Mouse (Mus musculus): ENCODE measurements around the gene Ror2. TPM values are rescaled to one million over a fixed set of nuclear protein-coding genes. Genes with fewer than 3 reads are reported as not detected.
A peak's percentile ranks its signal among the peaks of the same experiment; 100 is the strongest.

The Ror2 gene
- polyA plus RNA-seq, 1 experiment from 2014 or later = 24.0 TPM

GRCm38 (mm10) chr13:53099771-53100682, 185.9 kb downstream of the Ror2 start:
- ATAC-seq (ENCODE audit: insufficient number of reproducible peaks, low FRiP score, low TSS enrichment, low read depth) = no peak
- H3K27ac ChIP-seq (replicated peaks) = peak overlapping the region; percentile 34; the same call in 1 of the 2 replicates
- H3K36me3 ChIP-seq = no peaks in the 10 kb centered on the region
- H3K4me3 ChIP-seq (replicated peaks) = no peak overlapping the region
- 48% methylated on average over 17 of the region's 17 CpGs for WGBS
- H3K9me3 ChIP-seq (replicated peaks) = no peaks in the 10 kb centered on the region
- H3K9ac ChIP-seq = no peak overlapping the region
- peaks cover 3% of the 10 kb centered on the region; the same call in 1 of the 2 replicates for H3K27me3 ChIP-seq
- 0 out of 2 replicates have a peak, but pooled peaks cover 3% of the 10 kb centered on the region for H3K4me1 ChIP-seq
- no peak overlapping the region for H3K4me2 ChIP-seq (replicated peaks)

- no peaks in the 10 kb centered on the region for H3K36me3 ChIP-seq
- H3K9ac ChIP-seq = no peak overlapping the region
- WGBS = 19% methylated on average over 8 of the region's 8 CpGs
- H3K27me3 ChIP-seq = peaks cover 3% of the 10 kb centered on the region; the same call in 1 of the 2 replicates
- ATAC-seq (ENCODE audit: insufficient number of reproducible peaks, low FRiP score, low TSS enrichment, low read depth) = no peak
- no peak overlapping the region for H3K27ac ChIP-seq (replicated peaks)
- H3K4me3 ChIP-seq (replicated peaks) = no peak overlapping the region
- no peaks in the 10 kb centered on the region for H3K4me1 ChIP-seq
- H3K4me2 ChIP-seq (replicated peaks) = no peak overlapping the region
- no peaks in the 10 kb centered on the region for H3K9me3 ChIP-seq (replicated peaks)
Observed at GRCm38 (mm10) chr13:53096615-53097014, 189.3 kb downstream of the Ror2 start.

GRCm38 (mm10) chr13:53095222-53095621, 190.7 kb downstream of the Ror2 start:
- Histone ChIP-seq H3K9ac (no peak overlapping the region), H3K9me3 (replicated peaks) (no peaks in the 10 kb centered on the region), H3K4me2 (replicated peaks) (no peak overlapping the region), H3K27me3 (peaks cover 3% of the 10 kb centered on the region; the same call in 1 of the 2 replicates), H3K4me1 (no peaks in the 10 kb centered on the region), H3K4me3 (replicated peaks) (no peak overlapping the region), H3K36me3 (no peaks in the 10 kb centered on the region), H3K27ac (replicated peaks) (no peak overlapping the region)
- WGBS = 29% methylated on average over 17 of the region's 17 CpGs
- ATAC-seq (ENCODE audit: insufficient number of reproducible peaks, low FRiP score, low TSS enrichment, low read depth) = no peak

DNA sequence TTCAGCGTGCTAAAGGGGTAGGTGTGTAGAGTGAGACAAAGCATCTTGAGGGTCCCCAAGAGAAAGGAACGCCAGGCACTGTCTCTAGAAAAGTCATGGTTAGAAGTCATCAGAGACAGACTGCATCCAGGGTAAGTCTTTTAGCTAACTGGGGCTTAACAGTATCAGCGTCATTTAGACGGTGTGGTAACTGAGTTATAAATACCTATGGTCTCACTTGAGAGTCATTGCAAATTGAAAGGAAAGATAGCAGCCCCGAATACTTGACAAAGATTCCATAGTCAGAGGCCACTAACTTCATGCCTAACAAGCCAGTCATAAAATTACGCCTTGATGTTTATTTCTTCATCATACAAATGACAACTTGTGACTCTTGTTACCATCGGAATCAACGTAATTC, 191.3 kb downstream of the Ror2 start:
- WGBS = 53% methylated on average over 8 of the region's 8 CpGs
- ATAC-seq (ENCODE audit: insufficient number of reproducible peaks, low FRiP score, low TSS enrichment, low read depth) = no peak
- no peak overlapping the region for H3K27ac ChIP-seq (replicated peaks)
- H3K36me3 ChIP-seq = no peaks in the 10 kb centered on the region
- H3K9me3 ChIP-seq (replicated peaks) = no peaks in the 10 kb centered on the region
- no peak overlapping the region for H3K4me2 ChIP-seq (replicated peaks)
- H3K4me1 ChIP-seq = no peaks in the 10 kb centered on the region
- H3K4me3 ChIP-seq (replicated peaks) = no peak overlapping the region
- H3K9ac ChIP-seq = no peak overlapping the region
- H3K27me3 ChIP-seq = peaks cover 3% of the 10 kb centered on the region; the same call in 1 of the 2 replicates

DNA sequence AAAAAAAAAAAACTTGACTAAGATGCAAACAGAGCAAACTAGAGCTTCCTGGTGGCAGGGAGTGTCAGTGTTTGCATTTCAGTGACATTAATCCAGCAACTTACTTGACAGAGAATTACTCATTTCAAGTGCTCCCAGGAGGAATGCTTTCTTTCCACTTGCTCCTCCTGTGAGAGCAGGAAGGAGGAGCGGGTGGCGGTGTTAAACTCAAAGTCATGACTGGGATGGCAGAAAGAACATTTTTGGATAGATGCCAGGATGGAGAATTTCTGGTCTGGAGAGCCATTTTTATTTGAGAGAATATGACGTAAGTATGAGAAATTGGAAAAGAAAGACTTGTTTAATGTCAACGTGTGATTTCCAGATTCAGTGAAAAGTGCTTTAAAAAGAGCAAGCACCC, 192.5 kb downstream of the Ror2 start:
- WGBS = 39% methylated on average over 4 of the region's 4 CpGs
- no peaks in the 10 kb centered on the region for H3K9me3 ChIP-seq (replicated peaks)
- no peak overlapping the region for H3K4me2 ChIP-seq (replicated peaks)
- no peak overlapping the region for H3K27ac ChIP-seq (replicated peaks)
- no peak overlapping the region for H3K4me3 ChIP-seq (replicated peaks)
- 0 out of 2 replicates have a peak, but pooled peaks cover 3% of the 10 kb centered on the region for H3K4me1 ChIP-seq
- no peak for ATAC-seq (ENCODE audit: insufficient number of reproducible peaks, low FRiP score, low TSS enrichment, low read depth)
- no peaks in the 10 kb centered on the region for H3K27me3 ChIP-seq
- H3K36me3 ChIP-seq = no peaks in the 10 kb centered on the region
- H3K9ac ChIP-seq = no peak overlapping the region

- WGBS = 68% methylated on average over 23 of the region's 23 CpGs
- Histone ChIP-seq H3K27me3 (no peaks in the 10 kb centered on the region), H3K4me2 (replicated peaks) (no peak overlapping the region), H3K9me3 (replicated peaks) (no peaks in the 10 kb centered on the region), H3K27ac (replicated peaks) (no peak overlapping the region; the same call in 1 of the 2 replicates), H3K4me1 (0 out of 2 replicates have a peak, but pooled peaks cover 8% of the 10 kb centered on the region), H3K4me3 (replicated peaks) (no peak overlapping the region), H3K36me3 (no peaks in the 10 kb centered on the region), H3K9ac (no peak overlapping the region)
- ATAC-seq (ENCODE audit: insufficient number of reproducible peaks, low FRiP score, low TSS enrichment, low read depth) = no peak; the same call in 1 of the 2 replicates
Observed at GRCm38 (mm10) chr13:53086552-53087282, 199.2 kb downstream of the Ror2 start.

- Histone ChIP-seq H3K4me2 (replicated peaks) (no peak overlapping the region), H3K9me3 (replicated peaks) (no peaks in the 10 kb centered on the region), H3K27me3 (no peaks in the 10 kb centered on the region; the same call in 1 of the 2 replicates), H3K36me3 (no peaks in the 10 kb centered on the region), H3K4me1 (0 out of 2 replicates have a peak, but pooled peaks cover 11% of the 10 kb centered on the region), H3K9ac (no peak overlapping the region), H3K27ac (replicated peaks) (no peak overlapping the region), H3K4me3 (replicated peaks) (no peak overlapping the region)
- 32% methylated on average over 6 of the region's 6 CpGs for WGBS
- ATAC-seq (ENCODE audit: insufficient number of reproducible peaks, low FRiP score, low TSS enrichment, low read depth) = no peak
Observed at GRCm38 (mm10) chr13:53081846-53082245, 204.1 kb downstream of the Ror2 start.

- no peak for ATAC-seq (ENCODE audit: insufficient number of reproducible peaks, low FRiP score, low TSS enrichment, low read depth)
- no peak overlapping the region for H3K9ac ChIP-seq
- no peak overlapping the region for H3K27ac ChIP-seq (replicated peaks)
- no peak overlapping the region for H3K4me3 ChIP-seq (replicated peaks)
- H3K36me3 ChIP-seq = no peaks in the 10 kb centered on the region
- WGBS = 61% methylated on average over 15 of the region's 15 CpGs
- 0 out of 2 replicates have a peak, but pooled peaks cover 6% of the 10 kb centered on the region for H3K4me1 ChIP-seq
- H3K4me2 ChIP-seq (replicated peaks) = no peak overlapping the region
- H3K27me3 ChIP-seq = no peaks in the 10 kb centered on the region; the same call in 1 of the 2 replicates
- no peaks in the 10 kb centered on the region for H3K9me3 ChIP-seq (replicated peaks)
Observed at GRCm38 (mm10) chr13:53077732-53078345, 208.1 kb downstream of the Ror2 start.

GRCm38 (mm10) chr13:53075006-53075405, 210.9 kb downstream of the Ror2 start:
- Histone ChIP-seq H3K9ac (no peak overlapping the region), H3K27ac (replicated peaks) (no peak overlapping the region), H3K9me3 (replicated peaks) (no peaks in the 10 kb centered on the region), H3K4me3 (replicated peaks) (no peak overlapping the region), H3K4me1 (0 out of 2 replicates have a peak, but pooled peaks cover 6% of the 10 kb centered on the region), H3K27me3 (peaks cover 2% of the 10 kb centered on the region; the same call in 1 of the 2 replicates), H3K4me2 (replicated peaks) (no peak overlapping the region), H3K36me3 (no peaks in the 10 kb centered on the region)
- no peak for ATAC-seq (ENCODE audit: insufficient number of reproducible peaks, low FRiP score, low TSS enrichment, low read depth)
- 52% methylated on average over 5 of the region's 5 CpGs for WGBS

DNA sequence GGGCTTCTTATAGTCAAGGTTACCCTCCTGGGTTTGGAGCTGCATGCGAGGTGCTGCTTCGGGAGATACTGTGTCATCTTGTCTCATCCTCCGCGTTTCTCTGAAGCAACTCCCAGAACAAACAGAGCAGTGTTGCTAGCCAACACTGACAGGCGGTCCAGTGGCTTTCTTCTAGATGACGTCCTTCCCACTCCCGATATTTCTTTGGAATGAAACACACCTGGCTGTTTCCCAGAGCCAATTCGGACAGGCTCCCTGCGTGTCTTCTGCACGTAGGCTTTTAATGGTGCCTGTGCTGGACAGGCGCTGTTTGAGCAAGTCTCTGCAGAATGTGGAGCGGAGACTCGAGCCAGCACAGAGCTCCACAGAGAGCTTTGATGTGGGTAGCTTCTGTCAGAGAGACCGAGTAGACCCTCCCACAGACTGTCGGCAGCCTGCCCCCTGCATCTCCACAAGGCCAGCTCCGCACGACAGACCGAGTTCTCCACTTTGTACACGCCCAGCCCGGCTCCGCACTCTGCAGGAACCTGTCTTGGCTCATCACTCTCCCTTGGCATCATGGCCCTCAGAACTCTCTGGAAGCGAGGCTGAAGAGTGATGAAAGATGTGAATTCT, 216.7 kb downstream of the Ror2 start:
- Histone ChIP-seq H3K4me3 (replicated peaks) (no peak overlapping the region), H3K9ac (no peak overlapping the region), H3K4me1 (peaks cover 25% of the 10 kb centered on the region), H3K27me3 (0 out of 2 replicates have a peak, but pooled peaks cover 3% of the 10 kb centered on the region), H3K9me3 (replicated peaks) (no peaks in the 10 kb centered on the region), H3K36me3 (no peaks in the 10 kb centered on the region), H3K4me2 (replicated peaks) (no peak overlapping the region), H3K27ac (replicated peaks) (0 out of 2 replicates have a peak overlapping the region, but pooled peaks have one; percentile 13)
- 34% methylated on average over 22 of the region's 22 CpGs for WGBS
- peak; percentile 63; the same call in 1 of the 2 replicates for ATAC-seq (ENCODE audit: insufficient number of reproducible peaks, low FRiP score, low TSS enrichment, low read depth)

Data from embryonic facial prominence, embryonic 15.5 days (tissue).